In genomic region chrX:7573176-7574086, GRCm38 (mm10) we compare ENCODE assay signal across 8 mouse cellular contexts. TPM values are rescaled to one million over a fixed set of nuclear protein-coding genes. Genes with fewer than 3 reads are reported as not detected.
DNase-seq lines count a peak whose midpoint lies in the region; ATAC-seq and TF ChIP-seq lines count a peak whose summit lies in the region.

Gene Foxp3, plus strand, starts transcription at chrX:7573644.

- ATAC-seq in liver, embryonic 15.5 days (ENCODE audit: insufficient read depth): peak; percentile 52

- peaks cover 0 to 9% of the 10 kb centered on the region in 2 experiments; a peak in 1 of 4 replicates for H3K4me1 ChIP-seq in ES-E14 (ENCODE audit: control insufficient read depth in 2 of 2, insufficient read depth in 2 of 2, low read length in 2 of 2, poor library complexity in 1 of 2)
- no peaks in the 10 kb centered on the region; the same call in none of the 2 replicates for H3K4me1 ChIP-seq in heart, adult 2 months (ENCODE audit: control insufficient read depth, insufficient read depth, low read length)
- H3K4me1 ChIP-seq in liver, embryonic 15.5 days (replicated peaks): peaks cover 38% of the 10 kb centered on the region

- 30% methylated on average over 59 of the region's 72 CpGs for WGBS in heart, adult 2 months
- 37% methylated on average over 71 of the region's 72 CpGs for WGBS in liver, embryonic 15.5 days (ENCODE audit: insufficient replicate concordance)

- no peak for TF ChIP-seq CTCF in heart, adult 2 months (IDR thresholded peaks at IDR 0.05)

- H3K27me3 ChIP-seq in heart, adult 2 months (ENCODE audit: control insufficient read depth, insufficient read depth, low read length): no peaks in the 10 kb centered on the region
- H3K27me3 ChIP-seq in liver, embryonic 15.5 days: no peaks in the 10 kb centered on the region

- peaks cover 2% of the 10 kb centered on the region; the same call in 1 of the 2 replicates for H3K36me3 ChIP-seq in ES-E14 (ENCODE audit: control insufficient read depth, insufficient read depth, low read length, poor library complexity, severe bottlenecking)
- no peaks in the 10 kb centered on the region for H3K36me3 ChIP-seq in heart, adult 2 months (ENCODE audit: control insufficient read depth, insufficient read depth, low read length)
- H3K36me3 ChIP-seq in liver, embryonic 15.5 days (replicated peaks): no peaks in the 10 kb centered on the region

- intact Hi-C loops in heart, adult 2 months (cut with DNase I): loop anchor here (5.0 kb wide), 1 partner anchor 69 kb away; no protein-coding TSS in a partner anchor

- in situ Hi-C loops in ES-E14 (cut with MboI; ENCODE audit: low sequenced_read_pairs in 2 of 2, unreplicated experiment in 2 of 2): loop anchor here in 1 of 2 experiments (25.0 kb wide), 1 partner anchor 111 kb away; no protein-coding TSS in a partner anchor

- no peaks in the 10 kb centered on the region for H3K79me2 ChIP-seq in heart, adult 2 months (replicated peaks; ENCODE audit: control insufficient read depth, insufficient read depth, low read length)

- H3K4me2 ChIP-seq in liver, embryonic 15.5 days: peak within 1 kb of the TSS; percentile 83

- no peaks in the 10 kb centered on the region for H3K9me3 ChIP-seq in ES-E14 (ENCODE audit: control insufficient read depth, insufficient read depth, low read depth, low read length)
- no peaks in the 10 kb centered on the region for H3K9me3 ChIP-seq in liver, embryonic 15.5 days (replicated peaks)

- peak within 1 kb of the TSS; percentile 94 for H3K9ac ChIP-seq in ES-E14 (ENCODE audit: insufficient read depth, low read depth, low read length, poor library complexity, severe bottlenecking)
- peak within 1 kb of the TSS; percentile 97 for H3K9ac ChIP-seq in heart, adult 2 months (ENCODE audit: low read depth, low read length)
- peak within 1 kb of the TSS; percentile 80 for H3K9ac ChIP-seq in liver, embryonic 15.5 days

- peak within 1 kb of the TSS; percentile 82 for H3K27ac ChIP-seq in ES-E14 (ENCODE audit: insufficient read depth, low read depth, low read length, poor library complexity, severe bottlenecking)
- H3K27ac ChIP-seq in heart, adult 2 months: peak within 1 kb of the TSS; percentile 77
- peak within 1 kb of the TSS; percentile 81 for H3K27ac ChIP-seq in liver, embryonic 15.5 days (replicated peaks)

- no peak for TF ChIP-seq EP300 in heart, adult 2 months (IDR thresholded peaks at IDR 0.05; ENCODE audit: insufficient read depth, low read depth, low read length)

- DNase-seq in 3134 (ENCODE audit: extremely low read depth, insufficient read length, low spot score): peak; percentile 39
- no peak for DNase-seq in ES-E14 (ENCODE audit: low read depth, low spot score)
- peak; percentile 19 for DNase-seq in embryo, embryonic 11.5 days (ENCODE audit: low read depth, low spot score)
- no peak for DNase-seq in heart, adult 2 months
- DNase-seq in kidney, adult 18-20 months: peak; percentile 16
- DNase-seq in ovary, postnatal 14 days (ENCODE audit: low spot score): peak; percentile 7
- no peak for DNase-seq in Muller cell, postnatal 12 days (ENCODE audit: inconsistent ontology term)

- H3K4me3 ChIP-seq in ES-E14 (ENCODE audit: insufficient read depth in 1 of 2, low read depth in 1 of 2, low read length in 2 of 2, poor library complexity in 1 of 2, severe bottlenecking in 1 of 2): peak within 1 kb of the TSS; percentile 85 to 93
- peak within 1 kb of the TSS; percentile 62 for H3K4me3 ChIP-seq in heart, adult 2 months
- H3K4me3 ChIP-seq in liver, embryonic 15.5 days (replicated peaks): peak within 1 kb of the TSS; percentile 74

- TF ChIP-seq POLR2A in heart, adult 2 months (IDR thresholded peaks at IDR 0.05; ENCODE audit: insufficient read depth, low read depth, low read length): no peak

TF ChIP-seq in ES-E14, 5 proteins besides CTCF, POLR2A, EP300 and RAD21:
- no peak for TF ChIP-seq ZC3H11A (IDR thresholded peaks at IDR 0.05; ENCODE audit: borderline replicate concordance, low read depth, low read length)
- no peak for TF ChIP-seq ZNF384 (IDR thresholded peaks at IDR 0.05; ENCODE audit: low read depth, low read length)
- no peak for TF ChIP-seq CHD2 (IDR thresholded peaks at IDR 0.05; ENCODE audit: low read depth, low read length)
- TF ChIP-seq MAFK (IDR thresholded peaks at IDR 0.05; ENCODE audit: insufficient read depth, low read depth, low read length): no peak
- TF ChIP-seq HCFC1 (IDR thresholded peaks at IDR 0.05; ENCODE audit: borderline replicate concordance, insufficient read depth, low read length): no peak
TF ChIP-seq in ES-E14: peak in this region for 0.

RNA-seq across cellular contexts. Expression of gene Foxp3, which starts in this region (rescaled TPM):
- total RNA-seq in ES-E14 (2012; rRNA removed): 0.49 and 0.63 TPM in 2 replicates
- total RNA-seq in heart, adult 2 months (2021): not detected
- not detected in 2 replicates for polyA plus RNA-seq in heart, adult 2 months (2012; rRNA removed)
- 0.02 and 0.23 TPM in 2 replicates for polyA plus RNA-seq in liver, embryonic 15.5 days (2015; fragmentation: Nextera tagmentation; extraction: Ambion mirVana)

Comparison
In these comparisons a context has a peak if more than half of its experiments do, and no peak if none do; other contexts are left out.
1. Peak in ATAC-seq, H3K4me3 ChIP-seq, H3K27ac ChIP-seq, H3K9ac ChIP-seq and H3K4me2 ChIP-seq in liver, embryonic 15.5 days; RNA of the gene not detected or under 1 TPM.
2. DNase-seq: peak in 3134 (single experiment), embryo, embryonic 11.5 days (single experiment), kidney, adult 18-20 months (single experiment) and ovary, postnatal 14 days (single experiment); none in ES-E14 (single experiment), heart, adult 2 months (0 of 2) and Muller cell, postnatal 12 days (single experiment).
3. Peak in every context shown above with its lines, with median percentiles within 50 percentile points of each other: H3K27ac ChIP-seq, H3K4me3 ChIP-seq and H3K9ac ChIP-seq.